Mouse (Mus musculus): ENCODE measurements at regions not wholly inside any gene's neighbourhood (a gene's known extent, or its start where the extent isn't known, plus 50 kb on each side); places are given as distances from the start of the nearest gene placed in this dataset.

DNA sequence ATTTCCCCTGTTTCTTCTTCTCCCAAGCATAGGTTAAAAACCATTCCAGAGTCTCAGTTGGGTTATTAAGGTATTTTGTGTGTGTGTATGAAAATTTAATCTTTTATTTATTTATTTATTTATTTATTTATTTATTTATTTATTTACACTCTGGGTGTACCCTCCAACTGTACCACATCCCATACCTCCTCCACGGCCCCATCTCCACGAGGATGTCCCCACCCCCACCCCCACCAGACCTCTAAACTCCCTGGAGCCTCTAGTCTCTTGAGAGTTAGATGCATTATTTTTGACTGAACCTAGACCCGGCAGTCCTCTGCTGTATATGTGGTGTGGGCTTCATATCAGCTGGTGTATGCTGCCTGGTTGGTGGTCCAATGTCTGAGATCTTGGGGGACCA is 214.9 kb upstream of the Itga1 start:
- 81% methylated on average over 3 of the region's 3 CpGs for WGBS
- H3K4me1 ChIP-seq (ENCODE audit: control insufficient read depth, insufficient read depth, low read length): no peaks in the 10 kb centered on the region
- ATAC-seq (ENCODE audit: insufficient number of reproducible peaks, low FRiP score, low TSS enrichment, low read depth): no peak
- no peaks in the 10 kb centered on the region for H3K27me3 ChIP-seq (ENCODE audit: control insufficient read depth, insufficient read depth, low read length)
- H3K36me3 ChIP-seq (ENCODE audit: control insufficient read depth, insufficient read depth, low read length): no peaks in the 10 kb centered on the region
- DNase-seq (ENCODE audit: low spot score): no peak
- no peak overlapping the region for H3K27ac ChIP-seq (replicated peaks; ENCODE audit: low read depth, low read length)
- no peak overlapping the region for H3K9ac ChIP-seq (ENCODE audit: low read length)
- no peak overlapping the region for H3K4me2 ChIP-seq (ENCODE audit: low read depth, severe bottlenecking)
- H3K9me3 ChIP-seq (ENCODE audit: control insufficient read depth, low read length): no peaks in the 10 kb centered on the region
- no peak overlapping the region for H3K4me3 ChIP-seq (ENCODE audit: low read depth, low read length)

GRCm38 (mm10) chr13:115308586-115308985 is 206.8 kb upstream of the Itga1 start:
- no peaks in the 10 kb centered on the region for H3K27me3 ChIP-seq (ENCODE audit: control insufficient read depth, insufficient read depth, low read length)
- H3K9me3 ChIP-seq (ENCODE audit: control insufficient read depth, low read length): no peaks in the 10 kb centered on the region
- no peak overlapping the region for H3K9ac ChIP-seq (ENCODE audit: low read length)
- 76% methylated on average over 3 of the region's 3 CpGs for WGBS
- DNase-seq (ENCODE audit: low spot score) (no peak), ATAC-seq (ENCODE audit: insufficient number of reproducible peaks, low FRiP score, low TSS enrichment, low read depth) (no peak)
- no peak overlapping the region for H3K4me2 ChIP-seq (ENCODE audit: low read depth, severe bottlenecking)
- H3K4me3 ChIP-seq (ENCODE audit: low read depth, low read length): no peak overlapping the region
- no peaks in the 10 kb centered on the region for H3K36me3 ChIP-seq (ENCODE audit: control insufficient read depth, insufficient read depth, low read length)
- H3K27ac ChIP-seq (replicated peaks; ENCODE audit: low read depth, low read length): no peak overlapping the region
- no peaks in the 10 kb centered on the region for H3K4me1 ChIP-seq (ENCODE audit: control insufficient read depth, insufficient read depth, low read length)

DNA sequence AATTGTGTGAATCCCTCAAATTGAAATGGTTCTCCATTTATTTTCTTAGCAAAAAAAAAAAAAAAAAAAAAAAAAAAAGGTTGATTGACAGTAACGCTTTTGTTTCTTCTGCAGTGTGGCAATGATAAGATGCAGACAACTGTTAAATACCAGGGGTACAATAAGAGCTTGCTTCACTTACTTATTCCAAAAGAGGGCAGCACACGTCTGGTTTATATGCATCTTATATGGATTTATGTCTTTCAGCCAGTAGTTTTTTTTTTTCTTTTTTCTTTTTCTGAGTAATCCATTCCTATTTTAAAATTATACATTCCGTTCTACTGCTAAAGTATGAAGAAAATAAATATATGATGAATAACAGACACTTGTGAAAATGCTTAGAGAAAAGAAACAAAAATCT is 185.6 kb upstream of the Itga1 start:
- Histone ChIP-seq H3K9me3 (ENCODE audit: control insufficient read depth, low read length) (no peaks in the 10 kb centered on the region), H3K9ac (ENCODE audit: low read length) (no peak overlapping the region), H3K4me3 (ENCODE audit: low read depth, low read length) (no peak overlapping the region), H3K27me3 (ENCODE audit: control insufficient read depth, insufficient read depth, low read length) (no peaks in the 10 kb centered on the region), H3K27ac (replicated peaks; ENCODE audit: low read depth, low read length) (no peak overlapping the region), H3K36me3 (ENCODE audit: control insufficient read depth, insufficient read depth, low read length) (no peaks in the 10 kb centered on the region), H3K4me1 (ENCODE audit: control insufficient read depth, insufficient read depth, low read length) (no peaks in the 10 kb centered on the region), H3K4me2 (ENCODE audit: low read depth, severe bottlenecking) (no peak overlapping the region)
- DNase-seq (ENCODE audit: low spot score) (no peak), ATAC-seq (ENCODE audit: insufficient number of reproducible peaks, low FRiP score, low TSS enrichment, low read depth) (no peak; the same call in 1 of the 2 replicates)
- 38% methylated on average over 3 of the region's 3 CpGs for WGBS

DNA sequence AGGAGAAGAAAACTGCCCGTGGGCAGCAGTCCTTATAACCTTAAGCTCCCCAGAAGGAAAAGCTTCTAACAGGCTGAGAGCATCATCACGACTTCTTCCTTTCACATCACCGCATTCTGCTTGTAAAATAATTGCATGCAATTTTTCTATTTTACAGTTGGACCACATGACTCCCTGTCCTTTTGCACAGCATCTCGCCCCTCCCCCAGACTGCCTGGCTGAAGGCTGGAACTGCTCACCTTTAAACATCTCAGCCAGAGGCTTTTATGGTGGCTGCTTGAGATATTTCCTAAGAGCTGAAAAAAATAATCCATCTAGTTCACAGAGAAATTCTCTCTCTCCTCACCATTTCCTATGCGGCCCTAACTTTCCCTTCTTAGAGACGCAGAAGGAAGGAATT is 164.4 kb upstream of the Itga1 start:
- no peaks in the 10 kb centered on the region for H3K4me1 ChIP-seq (ENCODE audit: control insufficient read depth, insufficient read depth, low read length)
- no peaks in the 10 kb centered on the region for H3K9me3 ChIP-seq (ENCODE audit: control insufficient read depth, low read length)
- no peak for DNase-seq (ENCODE audit: low spot score)
- H3K36me3 ChIP-seq (ENCODE audit: control insufficient read depth, insufficient read depth, low read length): no peaks in the 10 kb centered on the region
- no peak overlapping the region for H3K4me3 ChIP-seq (ENCODE audit: low read depth, low read length)
- no peaks in the 10 kb centered on the region for H3K27me3 ChIP-seq (ENCODE audit: control insufficient read depth, insufficient read depth, low read length)
- ATAC-seq (ENCODE audit: insufficient number of reproducible peaks, low FRiP score, low TSS enrichment, low read depth): no peak
- H3K9ac ChIP-seq (ENCODE audit: low read length): no peak overlapping the region
- H3K4me2 ChIP-seq (ENCODE audit: low read depth, severe bottlenecking): no peak overlapping the region
- H3K27ac ChIP-seq (replicated peaks; ENCODE audit: low read depth, low read length): no peak overlapping the region
- WGBS: 70% methylated on average over 6 of the region's 6 CpGs

DNA sequence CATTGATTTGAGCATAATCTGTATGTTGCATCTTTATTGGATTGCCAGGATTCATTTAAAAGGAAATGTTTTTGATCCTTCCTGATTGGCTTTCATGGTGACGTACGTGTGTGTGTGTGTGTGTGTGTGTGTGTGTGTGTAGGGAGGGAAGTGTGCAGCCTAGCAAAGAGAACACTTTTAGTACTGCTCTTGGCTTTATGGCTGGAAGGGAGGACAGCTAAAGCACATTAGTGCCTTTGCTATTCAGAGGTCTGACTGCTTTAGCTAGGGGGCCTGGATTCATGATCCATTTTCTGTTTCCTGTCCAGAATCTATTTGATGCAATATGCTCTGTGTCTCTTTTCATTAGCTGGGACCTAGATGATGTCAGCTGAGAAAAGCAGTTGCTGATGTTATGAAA is 155.6 kb upstream of the Itga1 start:
- no peaks in the 10 kb centered on the region for H3K4me1 ChIP-seq (ENCODE audit: control insufficient read depth, insufficient read depth, low read length)
- H3K4me2 ChIP-seq (ENCODE audit: low read depth, severe bottlenecking): no peak overlapping the region
- no peaks in the 10 kb centered on the region for H3K27me3 ChIP-seq (ENCODE audit: control insufficient read depth, insufficient read depth, low read length)
- ATAC-seq (ENCODE audit: insufficient number of reproducible peaks, low FRiP score, low TSS enrichment, low read depth) (no peak), DNase-seq (ENCODE audit: low spot score) (no peak)
- H3K9ac ChIP-seq (ENCODE audit: low read length): no peak overlapping the region
- no peaks in the 10 kb centered on the region for H3K9me3 ChIP-seq (ENCODE audit: control insufficient read depth, low read length)
- H3K27ac ChIP-seq (replicated peaks; ENCODE audit: low read depth, low read length): no peak overlapping the region
- 80% methylated on average over 2 of the region's 2 CpGs for WGBS
- H3K36me3 ChIP-seq (ENCODE audit: control insufficient read depth, insufficient read depth, low read length): no peaks in the 10 kb centered on the region
- no peak overlapping the region for H3K4me3 ChIP-seq (ENCODE audit: low read depth, low read length)

GRCm38 (mm10) chr13:115252541-115252940 is 150.8 kb upstream of the Itga1 start:
- ATAC-seq (ENCODE audit: insufficient number of reproducible peaks, low FRiP score, low TSS enrichment, low read depth) (no peak), DNase-seq (ENCODE audit: low spot score) (peak; percentile 26)
- Histone ChIP-seq H3K9ac (ENCODE audit: low read length) (no peak overlapping the region), H3K27ac (replicated peaks; ENCODE audit: low read depth, low read length) (no peak overlapping the region), H3K27me3 (ENCODE audit: control insufficient read depth, insufficient read depth, low read length) (no peaks in the 10 kb centered on the region), H3K9me3 (ENCODE audit: control insufficient read depth, low read length) (no peaks in the 10 kb centered on the region), H3K36me3 (ENCODE audit: control insufficient read depth, insufficient read depth, low read length) (no peaks in the 10 kb centered on the region), H3K4me1 (ENCODE audit: control insufficient read depth, insufficient read depth, low read length) (no peaks in the 10 kb centered on the region), H3K4me3 (ENCODE audit: low read depth, low read length) (no peak overlapping the region), H3K4me2 (ENCODE audit: low read depth, severe bottlenecking) (no peak overlapping the region)
- WGBS: 49% methylated on average over 3 of the region's 3 CpGs

DNA sequence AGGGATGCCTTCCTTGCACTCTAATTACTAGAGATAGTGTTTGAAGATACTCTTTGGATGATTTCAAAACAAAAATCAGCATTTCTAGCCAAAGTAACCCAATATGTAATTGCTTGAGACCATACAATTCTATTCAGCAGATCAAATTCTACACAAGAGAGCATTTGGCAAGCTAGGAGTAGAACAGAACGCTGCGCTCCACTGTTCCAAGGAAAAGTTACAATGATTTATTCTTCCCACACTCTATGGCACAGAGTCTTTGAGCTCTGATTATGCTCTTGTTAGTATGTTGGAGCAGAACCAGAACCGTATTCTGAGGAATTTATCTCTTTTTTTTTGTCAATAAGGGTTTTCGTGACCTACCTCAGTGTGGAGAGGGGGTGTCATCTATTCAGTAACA is 130.2 kb upstream of the Itga1 start:
- no peaks in the 10 kb centered on the region for H3K9me3 ChIP-seq (ENCODE audit: control insufficient read depth, low read length)
- WGBS: 89% methylated on average over 4 of the region's 4 CpGs
- ATAC-seq (ENCODE audit: insufficient number of reproducible peaks, low FRiP score, low TSS enrichment, low read depth) (no peak), DNase-seq (ENCODE audit: low spot score) (no peak)
- H3K27me3 ChIP-seq (ENCODE audit: control insufficient read depth, insufficient read depth, low read length): no peaks in the 10 kb centered on the region
- no peaks in the 10 kb centered on the region for H3K4me1 ChIP-seq (ENCODE audit: control insufficient read depth, insufficient read depth, low read length)
- no peaks in the 10 kb centered on the region for H3K36me3 ChIP-seq (ENCODE audit: control insufficient read depth, insufficient read depth, low read length)
- H3K27ac ChIP-seq (replicated peaks; ENCODE audit: low read depth, low read length): no peak overlapping the region
- H3K4me2 ChIP-seq (ENCODE audit: low read depth, severe bottlenecking): no peak overlapping the region
- no peak overlapping the region for H3K4me3 ChIP-seq (ENCODE audit: low read depth, low read length)
- H3K9ac ChIP-seq (ENCODE audit: low read length): no peak overlapping the region

DNA sequence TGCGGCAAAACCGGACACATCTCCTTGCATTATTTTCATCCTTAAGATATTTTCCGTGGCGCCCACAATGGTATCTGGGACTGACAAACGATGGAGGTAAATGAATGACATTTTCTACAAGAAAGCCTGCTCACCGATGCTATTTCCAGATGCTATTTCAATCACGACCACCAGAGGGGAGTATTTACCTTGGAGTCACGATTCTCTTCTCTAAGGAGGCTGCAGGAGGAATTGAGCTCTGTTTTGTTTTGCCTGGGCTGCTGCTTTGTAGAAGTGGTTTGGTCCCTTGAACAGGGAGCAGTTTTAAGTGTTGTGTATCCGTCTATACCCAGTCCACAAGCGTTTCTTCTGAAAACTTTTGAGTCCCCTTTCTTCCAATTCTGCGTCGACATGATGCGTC is 128.7 kb upstream of the Itga1 start:
- H3K9ac ChIP-seq (ENCODE audit: low read length): no peak overlapping the region
- H3K4me3 ChIP-seq (ENCODE audit: low read depth, low read length): no peak overlapping the region
- H3K4me2 ChIP-seq (ENCODE audit: low read depth, severe bottlenecking): no peak overlapping the region
- H3K27me3 ChIP-seq (ENCODE audit: control insufficient read depth, insufficient read depth, low read length): no peaks in the 10 kb centered on the region
- H3K9me3 ChIP-seq (ENCODE audit: control insufficient read depth, low read length): no peaks in the 10 kb centered on the region
- no peak overlapping the region for H3K27ac ChIP-seq (replicated peaks; ENCODE audit: low read depth, low read length)
- ATAC-seq (ENCODE audit: insufficient number of reproducible peaks, low FRiP score, low TSS enrichment, low read depth) (no peak), DNase-seq (ENCODE audit: low spot score) (peak; percentile 72)
- no peaks in the 10 kb centered on the region for H3K4me1 ChIP-seq (ENCODE audit: control insufficient read depth, insufficient read depth, low read length)
- no peaks in the 10 kb centered on the region for H3K36me3 ChIP-seq (ENCODE audit: control insufficient read depth, insufficient read depth, low read length)
- WGBS: 27% methylated on average over 13 of the region's 13 CpGs

DNA sequence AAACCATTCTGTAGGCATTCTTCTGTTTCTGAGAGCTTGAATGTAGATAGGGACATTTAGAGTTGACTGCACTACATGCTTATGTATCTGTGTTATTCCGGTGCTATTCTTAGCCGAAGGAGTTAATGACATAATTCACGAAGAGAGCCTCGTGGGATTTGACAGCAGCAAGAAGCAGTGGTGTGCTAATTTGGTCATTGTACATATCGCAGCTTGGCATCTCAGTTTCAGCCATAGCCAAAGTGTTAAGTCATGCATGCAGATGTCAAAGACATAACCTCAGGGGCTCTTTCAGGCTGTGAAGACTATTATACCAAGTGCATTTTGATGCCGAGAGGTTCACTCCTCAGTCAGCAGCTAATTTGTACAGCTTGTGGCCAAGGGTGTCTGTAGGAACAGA is 125.1 kb upstream of the Itga1 start:
- no peak overlapping the region for H3K4me2 ChIP-seq (ENCODE audit: low read depth, severe bottlenecking)
- no peaks in the 10 kb centered on the region for H3K4me1 ChIP-seq (ENCODE audit: control insufficient read depth, insufficient read depth, low read length)
- no peaks in the 10 kb centered on the region for H3K9me3 ChIP-seq (ENCODE audit: control insufficient read depth, low read length)
- no peak for DNase-seq (ENCODE audit: low spot score)
- no peak overlapping the region for H3K9ac ChIP-seq (ENCODE audit: low read length)
- H3K27me3 ChIP-seq (ENCODE audit: control insufficient read depth, insufficient read depth, low read length): no peaks in the 10 kb centered on the region
- H3K27ac ChIP-seq (replicated peaks; ENCODE audit: low read depth, low read length): no peak overlapping the region
- ATAC-seq (ENCODE audit: insufficient number of reproducible peaks, low FRiP score, low TSS enrichment, low read depth): no peak
- no peaks in the 10 kb centered on the region for H3K36me3 ChIP-seq (ENCODE audit: control insufficient read depth, insufficient read depth, low read length)
- 86% methylated on average over 6 of the region's 6 CpGs for WGBS
- no peak overlapping the region for H3K4me3 ChIP-seq (ENCODE audit: low read depth, low read length)

Measured in limb, embryonic 11.5 days (tissue).